Mouse (Mus musculus): Measurements from ENCODE around the gene Gm20521.

DNA sequence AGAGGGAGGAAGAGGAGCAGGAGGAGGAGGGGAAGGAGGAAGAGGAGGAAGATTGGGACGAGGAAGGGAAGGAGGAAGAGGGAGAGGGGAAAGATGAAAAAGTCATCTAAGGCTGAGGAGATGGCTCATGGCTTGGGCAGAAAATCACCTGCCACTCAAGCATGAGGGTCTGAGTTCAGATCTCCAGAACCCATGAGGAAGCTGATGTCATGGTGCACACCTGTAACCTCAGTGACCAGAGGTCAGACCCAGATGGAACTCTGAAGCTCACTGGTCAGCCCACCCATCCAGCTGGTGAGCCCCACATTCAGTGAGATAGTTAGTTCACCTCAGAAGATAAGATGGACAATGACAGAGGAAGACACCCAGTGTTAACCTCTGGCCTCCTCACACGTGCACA, 61.7 kb downstream of the Gm20521 start:
- TF ChIP-seq CTCF (IDR thresholded peaks at IDR 0.05; ENCODE audit: insufficient read depth, low read length) (no peak), POLR2A (IDR thresholded peaks at IDR 0.05; ENCODE audit: borderline replicate concordance, extremely low read depth, low read depth, low read length) (no peak)

Data from lung, adult 2 months (tissue).